Mouse (Mus musculus) adrenal gland, postnatal 4 days (tissue): ENCODE results near the gene Sik1. TPM values are rescaled to one million over a fixed set of nuclear protein-coding genes. Genes with fewer than 3 reads are reported as not detected.

Source experiments
- DNase-seq, 2 experiments: peaks; one replicate each; pipeline ENCODE4 v3.0.0; 2021 to 2022; ENCODE audit warnings: low spot score in 2 of 2, mixed read lengths in 2 of 2
- total RNA-seq, 2 experiments: library from RNA; stranded (reverse); gene quantifications; 2 replicates each; pipeline ENCODE4 v1.2.3; 2021

Gene Sik1
- total RNA-seq, 2 experiments from 2014 or later: 27.1 to 28.0 TPM

- DNase-seq: no peak
These were observed 45.7 kb downstream of the Sik1 start for GRCm38 (mm10) chr17:31809894-31810293.

- no peak for DNase-seq
These were observed 46.5 kb downstream of the Sik1 start for GRCm38 (mm10) chr17:31809136-31809535.

DNA sequence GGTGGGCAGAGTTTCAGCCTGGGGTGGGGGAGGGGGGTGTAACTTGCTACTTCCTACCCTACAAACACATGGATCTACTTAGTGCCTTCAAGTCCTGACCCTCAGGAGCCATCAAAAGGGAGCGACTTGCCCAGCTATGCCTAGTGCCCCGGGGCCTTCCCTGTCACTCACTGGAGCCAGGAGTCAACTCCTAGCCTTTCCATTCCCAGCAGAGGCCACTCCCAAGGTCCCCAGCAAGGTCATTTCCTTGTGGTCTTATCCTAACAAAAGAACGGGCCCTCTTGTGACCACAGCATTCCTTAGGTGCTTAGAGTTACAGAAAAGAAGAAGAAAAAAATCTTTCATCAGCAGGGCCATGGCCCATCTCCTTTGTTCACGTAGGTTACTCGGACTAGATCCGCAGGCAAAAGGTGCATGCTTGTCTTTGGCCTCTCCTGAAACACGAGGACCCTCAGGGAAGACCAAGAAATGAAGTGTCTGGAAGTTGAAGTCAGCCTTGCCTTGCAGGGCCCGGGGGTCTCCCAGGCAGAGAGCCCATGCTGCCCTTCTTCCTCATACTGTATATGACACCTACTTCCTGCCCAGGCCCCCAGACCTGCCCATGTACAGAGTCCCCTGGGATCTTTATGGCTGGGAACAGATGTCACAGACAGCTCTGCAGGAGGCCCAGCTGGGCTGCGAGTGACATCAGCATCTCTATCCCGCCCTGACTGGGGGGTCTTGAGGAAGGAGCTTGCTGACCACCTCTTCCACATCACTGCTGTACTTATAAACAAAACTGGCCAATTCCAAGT is 47.3 kb downstream of the Sik1 start:
- no peak for DNase-seq

GRCm38 (mm10) chr17:31806496-31806895 is 49.1 kb downstream of the Sik1 start:
- no peak for DNase-seq

GRCm38 (mm10) chr17:31806025-31806424 is 49.6 kb downstream of the Sik1 start:
- no peak for DNase-seq

DNA sequence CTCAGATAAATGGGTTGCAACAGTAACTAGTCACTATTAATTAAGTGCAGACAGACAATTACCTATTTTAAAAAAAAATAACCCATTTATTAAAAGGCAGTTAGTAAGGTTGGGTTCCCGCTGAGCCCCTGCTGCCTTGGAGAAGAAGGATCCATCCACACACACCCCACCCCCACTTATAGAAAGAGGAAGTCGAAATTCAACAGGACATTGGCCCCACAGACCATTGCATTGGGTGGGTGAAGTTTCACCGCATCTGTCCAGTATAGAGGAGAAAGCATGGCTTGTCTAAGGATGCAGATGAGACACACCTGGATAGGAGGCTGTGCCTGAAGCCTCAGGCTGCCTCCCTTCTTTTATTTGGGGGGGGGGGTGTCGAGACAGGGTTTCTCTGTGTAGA is 50.0 kb downstream of the Sik1 start:
- no peak for DNase-seq

GRCm38 (mm10) chr17:31802272-31803017 is 53.2 kb downstream of the Sik1 start:
- no peak for DNase-seq

DNA sequence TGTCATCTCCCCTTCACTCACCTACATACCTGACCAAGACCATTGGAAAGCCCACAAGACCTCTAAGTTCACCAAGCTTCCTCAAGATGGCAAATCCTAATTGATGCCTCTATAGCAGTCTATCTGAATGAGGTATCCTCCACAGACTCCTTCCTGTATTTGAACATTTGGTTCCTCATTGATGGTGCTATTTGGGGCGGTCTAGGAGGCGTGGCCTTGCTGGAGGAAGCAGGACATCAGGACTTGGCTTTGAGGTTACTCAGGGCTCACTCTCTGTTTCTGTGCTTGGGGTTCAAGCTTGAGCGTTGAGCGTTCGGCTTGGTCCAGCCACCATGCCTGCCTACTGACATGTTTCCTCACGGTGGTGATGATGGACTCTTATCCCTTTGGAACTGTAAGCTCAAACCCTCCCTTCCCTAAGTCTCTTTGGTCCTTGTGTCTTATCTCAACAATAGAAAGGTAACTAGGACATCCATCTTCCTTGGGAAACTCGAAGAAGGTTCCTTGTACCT is 54.7 kb downstream of the Sik1 start:
- DNase-seq: no peak

GRCm38 (mm10) chr17:31795893-31796292 is 59.7 kb downstream of the Sik1 start:
- no peak for DNase-seq

Other genes starting within 250 kb of the Sik1 start
- gene Cbs, start 218.6 kb downstream of the Sik1 start, total RNA-seq: 10 to 100 TPM; 10.2 to 28.5 TPM
- gene U2af1, start 196.9 kb downstream of the Sik1 start, total RNA-seq: 100 to 1,000 TPM; 196 to 216 TPM
- gene Cryaa, start 178.0 kb downstream of the Sik1 start, total RNA-seq: not detected
- gene Rrp1b, start 180.3 kb upstream of the Sik1 start, total RNA-seq: 10 to 100 TPM; 29.2 to 35.3 TPM
- 1 to 10 TPM; 1.9 TPM for gene Hsf2bp, start 180.5 kb upstream of the Sik1 start, total RNA-seq